Mouse (Mus musculus) neural tube, embryonic 12.5 days (tissue): Measurements from ENCODE around the gene Gm45623. TPM values are rescaled to one million over a fixed set of nuclear protein-coding genes. Genes with fewer than 3 reads are reported as not detected.

Source experiments
- ATAC-seq: fragments of 200-750 bp; cut with Nextera tagmentation; 2 replicates; pipeline ENCODE4 v1.8.0; 2017; ENCODE audit warnings: low read depth, mild to moderate bottlenecking, moderate TSS enrichment, moderate library complexity; ENCODE audit not compliant: low FRiP score
- H3K27ac ChIP-seq: fragments of 300-500 bp; sonication (generic); 2 replicates; pipeline ENCODE4 v1.5.1; 2016
- H3K27me3 ChIP-seq: fragments of 300-500 bp; sonication (generic); replicated peaks from 2 replicates; pipeline ENCODE4 v1.6.1; 2016; ENCODE audit warnings: mild to moderate bottlenecking
- H3K36me3 ChIP-seq: fragments of 300-500 bp; sonication (generic); 2 replicates; pipeline ENCODE4 v1.6.1; 2016; ENCODE audit warnings: mild to moderate bottlenecking
- H3K4me1 ChIP-seq: fragments of 300-500 bp; sonication (generic); 2 replicates; pipeline ENCODE4 v1.6.1; 2016
- H3K4me2 ChIP-seq: fragments of 300-500 bp; sonication (generic); replicated peaks from 2 replicates; pipeline ENCODE4 v1.6.1; 2016; ENCODE audit warnings: mild to moderate bottlenecking
- H3K4me3 ChIP-seq: fragments of 300-500 bp; sonication (generic); 2 replicates; pipeline ENCODE4 v1.5.1; 2016
- H3K9ac ChIP-seq: fragments of 300-500 bp; sonication (generic); 2 replicates; pipeline ENCODE4 v1.6.1; 2016; ENCODE audit warnings: mild to moderate bottlenecking
- H3K9me3 ChIP-seq: fragments of 300-500 bp; sonication (generic); 2 replicates; pipeline ENCODE4 v1.6.1; 2016; ENCODE audit warnings: mild to moderate bottlenecking
- WGBS: fragments of 180-500 bp; shearing (Covaris S2); methylation state at CpG from one replicate; pipeline ENCODE4 v1.1.7; 2016; 5-methylcytosine and 5-hydroxymethylcytosine counted together
- polyA plus RNA-seq: library from polyadenylated mRNA; unstranded; fragments of >200 nt; fragmentation: Nextera tagmentation; extraction: Ambion mirVana; gene quantifications from 2 replicates; pipeline ENCODE4 v1.2.1, GENCODE M21; 2016

Gene Gm45623
- polyA plus RNA-seq = 0.13 and 0.14 TPM in 2 replicates

DNA sequence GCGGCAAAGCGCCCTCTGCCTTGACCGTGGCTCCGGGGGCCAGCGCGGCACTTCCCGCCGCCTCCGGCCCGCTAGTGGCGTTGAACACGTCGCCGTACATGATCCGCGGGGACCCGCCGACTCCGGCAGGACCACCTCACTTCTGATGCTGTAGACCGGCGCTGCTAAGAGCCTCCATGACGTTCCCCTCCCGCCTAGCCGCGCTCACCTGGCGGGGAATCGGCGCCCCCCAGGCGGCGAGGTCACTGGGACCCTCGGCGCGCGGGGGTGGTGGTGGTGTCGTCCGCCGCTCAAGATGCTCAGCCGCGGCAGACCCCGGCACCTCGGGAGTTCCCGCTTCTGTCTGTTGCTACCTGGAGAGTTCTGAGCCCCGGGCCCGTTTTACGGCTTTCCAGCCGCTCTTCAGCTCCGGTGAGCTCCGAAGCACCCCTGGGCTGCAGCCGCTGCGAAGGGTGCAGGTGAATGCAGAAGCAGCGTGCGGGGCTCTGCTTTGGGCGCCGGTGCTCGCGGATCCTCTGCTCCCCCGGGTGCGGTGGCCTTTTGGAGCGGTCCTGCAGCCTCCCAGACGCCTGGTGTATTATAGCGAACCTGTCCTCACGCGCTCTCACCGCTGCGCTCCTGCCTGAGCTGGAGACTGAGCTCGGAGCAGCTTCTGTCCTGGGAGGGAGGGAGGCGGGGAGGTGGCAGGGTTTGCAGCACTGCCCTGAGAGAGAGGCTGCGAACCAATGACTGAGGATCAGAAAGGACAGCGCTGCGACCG is at the start of gene Gm45623:
Gm45623 (minus strand) TSS at position 636 of the 760 bp plus-strand sequence.
- H3K9me3 ChIP-seq = no peaks in the 10 kb centered on the region
- ATAC-seq = 0 out of 2 replicates have a peak, but pooled peaks have one; percentile 21
- peaks cover 64% of the 10 kb centered on the region for H3K27me3 ChIP-seq
- peak within 1 kb of the TSS; percentile 40 for H3K4me3 ChIP-seq
- H3K4me2 ChIP-seq = peak within 1 kb of the TSS; percentile 86
- peak within 1 kb of the TSS; percentile 52 for H3K9ac ChIP-seq
- H3K36me3 ChIP-seq = no peaks in the 10 kb centered on the region
- no peak within 1 kb of the TSS for H3K27ac ChIP-seq
- WGBS = under 1% methylated on average over 71 of the region's 71 CpGs
- peaks cover 20% of the 10 kb centered on the region for H3K4me1 ChIP-seq

DNA sequence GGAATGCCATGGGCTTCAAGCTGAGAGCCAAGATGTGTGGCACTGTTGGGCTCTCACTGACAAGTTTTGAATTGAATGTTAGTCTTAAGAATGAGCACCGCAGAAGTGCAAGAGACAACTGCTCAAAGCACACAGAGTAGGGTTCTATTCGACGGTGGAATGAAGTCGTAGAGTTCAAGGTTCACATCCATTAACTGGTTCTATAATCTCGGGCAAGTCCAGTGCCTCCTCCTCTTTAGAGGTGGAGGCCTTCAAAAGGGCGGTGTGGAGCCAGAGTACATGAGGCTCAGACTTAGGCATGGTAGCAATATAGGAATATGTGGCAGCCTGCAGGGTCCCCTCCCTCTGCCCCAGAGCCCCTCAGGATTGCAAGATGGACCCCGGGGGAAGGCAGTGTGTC is 43.8 kb upstream of the Gm45623 start:
- Histone ChIP-seq H3K4me1 (no peaks in the 10 kb centered on the region), H3K27me3 (no peaks in the 10 kb centered on the region), H3K36me3 (no peaks in the 10 kb centered on the region), H3K9ac (no peak overlapping the region), H3K4me2 (no peak overlapping the region), H3K27ac (no peak overlapping the region), H3K4me3 (no peak overlapping the region), H3K9me3 (no peaks in the 10 kb centered on the region)
- WGBS = 85% methylated on average over 7 of the region's 7 CpGs
- no peak for ATAC-seq

- Histone ChIP-seq H3K4me2 (no peak overlapping the region), H3K4me3 (no peak overlapping the region)
- no peak for ATAC-seq
These were observed 41.9 kb upstream of the Gm45623 start for GRCm38 (mm10) chr13:56795501-56795900.

GRCm38 (mm10) chr13:56794441-56794840 is 40.8 kb upstream of the Gm45623 start:
- no peak overlapping the region for H3K27ac ChIP-seq
- no peak overlapping the region for H3K4me3 ChIP-seq
- H3K36me3 ChIP-seq = no peaks in the 10 kb centered on the region
- H3K4me1 ChIP-seq = no peaks in the 10 kb centered on the region
- no peaks in the 10 kb centered on the region for H3K9me3 ChIP-seq
- WGBS = 52% methylated on average over 7 of the region's 7 CpGs
- H3K27me3 ChIP-seq = no peaks in the 10 kb centered on the region
- H3K9ac ChIP-seq = no peak overlapping the region
- no peak overlapping the region for H3K4me2 ChIP-seq
- no peak for ATAC-seq

More at GRCm38 (mm10) chr13:56795501-56795900, 41.9 kb upstream of the Gm45623 start:
- 67% methylated on average over 7 of the region's 7 CpGs for WGBS
- H3K9ac ChIP-seq = no peak overlapping the region
- H3K4me1 ChIP-seq = no peaks in the 10 kb centered on the region
- H3K36me3 ChIP-seq = no peaks in the 10 kb centered on the region
- H3K27ac ChIP-seq = no peak overlapping the region
- no peaks in the 10 kb centered on the region for H3K9me3 ChIP-seq
- no peaks in the 10 kb centered on the region for H3K27me3 ChIP-seq

DNA sequence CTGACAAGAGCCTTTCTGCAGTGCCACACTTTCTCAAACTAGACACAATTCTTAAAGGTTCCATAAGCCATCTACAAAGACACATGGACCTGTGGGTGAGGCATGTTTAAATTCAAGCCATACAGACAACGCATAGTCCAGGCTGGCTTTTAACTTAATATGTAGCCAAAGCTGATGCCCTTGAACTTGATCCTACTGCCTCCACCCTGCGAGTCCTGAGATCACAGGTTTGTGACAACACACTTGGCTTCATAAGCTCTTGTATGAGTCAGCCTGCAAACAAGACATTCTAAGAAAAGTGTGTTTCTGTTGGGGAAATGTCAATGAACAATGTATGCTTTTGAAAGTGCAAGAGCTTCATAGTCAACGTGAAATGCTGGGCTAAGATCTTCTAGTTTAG is 39.2 kb upstream of the Gm45623 start:
- H3K27me3 ChIP-seq = no peaks in the 10 kb centered on the region
- no peaks in the 10 kb centered on the region for H3K4me1 ChIP-seq
- no peak overlapping the region for H3K27ac ChIP-seq
- no peak overlapping the region for H3K4me2 ChIP-seq
- H3K36me3 ChIP-seq = no peaks in the 10 kb centered on the region
- no peak for ATAC-seq
- no peak overlapping the region for H3K4me3 ChIP-seq
- no peak overlapping the region for H3K9ac ChIP-seq
- WGBS = 89% methylated on average over 3 of the region's 3 CpGs
- H3K9me3 ChIP-seq = no peaks in the 10 kb centered on the region

- H3K4me3 ChIP-seq = no peak overlapping the region
- no peak for ATAC-seq
- no peak overlapping the region for H3K9ac ChIP-seq
- H3K4me2 ChIP-seq = no peak overlapping the region
- no peaks in the 10 kb centered on the region for H3K9me3 ChIP-seq
- H3K27me3 ChIP-seq = no peaks in the 10 kb centered on the region
- WGBS = 94% methylated on average over 3 of the region's 3 CpGs
- no peaks in the 10 kb centered on the region for H3K36me3 ChIP-seq
- no peaks in the 10 kb centered on the region for H3K4me1 ChIP-seq
- H3K27ac ChIP-seq = no peak overlapping the region
These were observed 37.1 kb upstream of the Gm45623 start for GRCm38 (mm10) chr13:56790683-56791082.

DNA sequence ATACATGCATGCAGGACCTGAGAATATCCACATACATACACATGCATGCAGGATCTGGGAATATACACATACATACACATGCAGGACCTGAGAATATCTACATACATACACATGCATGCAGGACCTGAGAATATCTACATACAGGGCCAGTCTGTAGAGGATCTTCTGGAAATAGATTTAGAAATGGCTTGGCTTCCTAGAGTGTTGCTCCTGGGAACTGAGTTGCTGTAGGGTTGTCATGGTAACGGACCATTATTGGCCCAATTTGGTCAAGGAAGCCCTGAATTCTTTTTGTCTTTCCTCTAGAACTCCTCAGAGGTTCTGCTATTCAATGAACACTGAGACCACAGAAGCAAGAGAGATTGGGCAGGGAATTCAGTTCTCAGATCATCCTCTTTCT is 29.0 kb upstream of the Gm45623 start:
- H3K4me3 ChIP-seq = no peak overlapping the region
- H3K9me3 ChIP-seq = no peaks in the 10 kb centered on the region
- peaks cover 18% of the 10 kb centered on the region for H3K4me1 ChIP-seq
- H3K27ac ChIP-seq = no peak overlapping the region
- 88% methylated on average over 1 of the region's 1 CpGs for WGBS
- no peak overlapping the region for H3K9ac ChIP-seq
- no peaks in the 10 kb centered on the region for H3K27me3 ChIP-seq
- H3K4me2 ChIP-seq = no peak overlapping the region
- H3K36me3 ChIP-seq = no peaks in the 10 kb centered on the region
- no peak for ATAC-seq

DNA sequence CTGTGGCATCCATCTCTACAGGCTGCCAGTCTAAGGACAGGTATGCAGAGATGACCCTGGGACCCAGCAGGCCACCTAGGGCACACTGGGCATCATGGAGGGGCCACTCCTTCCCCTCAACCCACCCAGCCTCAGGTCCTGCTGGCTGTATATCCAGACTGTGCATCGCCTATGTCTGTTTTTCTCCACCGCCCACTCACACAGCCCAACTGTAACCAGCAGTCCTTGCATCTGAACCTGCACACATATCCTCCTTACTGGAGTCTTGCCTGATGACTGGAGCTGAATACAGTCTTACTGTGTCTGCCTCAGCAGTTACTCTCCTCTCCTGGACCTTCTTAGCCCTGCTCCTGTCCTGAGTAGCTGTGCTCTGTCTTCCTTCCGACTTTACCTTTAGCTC is 28.1 kb upstream of the Gm45623 start:
- peaks cover 18% of the 10 kb centered on the region for H3K4me1 ChIP-seq

DNA sequence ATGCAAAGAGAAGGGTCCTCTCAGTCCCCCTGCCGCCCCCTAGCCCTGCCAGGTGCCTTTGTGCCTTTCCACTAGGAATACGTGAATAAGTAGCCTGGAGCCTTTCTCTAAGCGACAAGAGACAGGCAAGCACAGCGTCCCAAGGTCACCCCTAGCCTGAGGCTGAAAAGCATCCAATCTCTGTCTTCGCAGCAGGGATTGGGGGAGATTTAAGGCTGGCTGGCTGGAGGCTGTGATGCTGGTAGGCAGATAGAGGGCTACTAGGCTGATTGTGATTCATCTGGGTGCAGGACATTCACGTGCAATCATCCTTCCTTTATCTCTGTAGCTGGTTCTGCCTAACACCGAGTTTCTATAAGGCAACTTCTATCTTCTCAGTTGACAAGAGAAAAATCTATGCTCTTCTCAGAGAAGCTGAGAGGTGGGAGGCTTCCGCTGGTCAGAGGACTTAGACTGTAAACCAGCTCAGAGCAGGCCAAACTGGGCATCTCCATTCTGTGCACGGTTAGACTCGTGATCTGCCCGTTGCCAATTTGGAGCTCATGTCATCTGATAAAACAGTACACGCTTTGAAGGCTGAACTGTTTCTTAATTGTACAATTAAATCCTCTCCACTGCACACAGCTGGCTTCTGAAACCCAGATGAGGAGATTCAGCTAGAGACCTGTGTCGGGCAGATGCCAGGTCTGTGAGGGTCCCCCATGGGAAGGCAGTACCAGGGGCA is 27.3 kb upstream of the Gm45623 start:
- H3K27ac ChIP-seq = no peak overlapping the region
- H3K4me3 ChIP-seq = no peak overlapping the region
- 60% methylated on average over 13 of the region's 13 CpGs for whole genome bisulfite sequencing
- H3K9ac ChIP-seq = no peak overlapping the region
- peaks cover 18% of the 10 kb centered on the region for H3K4me1 ChIP-seq
- 0 out of 2 replicates have a peak, but pooled peaks have one; percentile 13 for ATAC-seq
- no peaks in the 10 kb centered on the region for H3K27me3 ChIP-seq
- H3K36me3 ChIP-seq = no peaks in the 10 kb centered on the region
- H3K4me2 ChIP-seq = no peak overlapping the region
- H3K9me3 ChIP-seq = no peaks in the 10 kb centered on the region

More for the DNA sequence above, 28.1 kb upstream of the Gm45623 start:
- Histone ChIP-seq H3K9ac (no peak overlapping the region), H3K9me3 (no peaks in the 10 kb centered on the region), H3K4me3 (no peak overlapping the region), H3K27me3 (no peaks in the 10 kb centered on the region), H3K36me3 (no peaks in the 10 kb centered on the region), H3K4me2 (no peak overlapping the region), H3K27ac (no peak overlapping the region)
- 86% methylated on average over 3 of the region's 3 CpGs for WGBS
- no peak for ATAC-seq

GRCm38 (mm10) chr13:56774304-56774703 is 20.7 kb upstream of the Gm45623 start:
- peaks cover 21% of the 10 kb centered on the region for H3K4me1 ChIP-seq
- no peak overlapping the region for H3K9ac ChIP-seq
- peak overlapping the region; percentile 34; the same call in 1 of the 2 replicates for H3K4me2 ChIP-seq
- ATAC-seq = peak; percentile 74
- H3K27ac ChIP-seq = no peak overlapping the region
- H3K27me3 ChIP-seq = no peaks in the 10 kb centered on the region
- WGBS = 19% methylated on average over 5 of the region's 5 CpGs
- no peak overlapping the region for H3K4me3 ChIP-seq
- no peaks in the 10 kb centered on the region for H3K36me3 ChIP-seq
- no peaks in the 10 kb centered on the region for H3K9me3 ChIP-seq

- H3K36me3 ChIP-seq = no peaks in the 10 kb centered on the region
- WGBS = 65% methylated on average over 14 of the region's 14 CpGs
- no peak for ATAC-seq
- H3K4me1 ChIP-seq = peaks cover 29% of the 10 kb centered on the region
- H3K4me3 ChIP-seq = no peak overlapping the region
- H3K27me3 ChIP-seq = no peaks in the 10 kb centered on the region
- H3K9me3 ChIP-seq = no peaks in the 10 kb centered on the region
- H3K27ac ChIP-seq = no peak overlapping the region
- H3K4me2 ChIP-seq = no peak overlapping the region
- H3K9ac ChIP-seq = no peak overlapping the region
These were observed 19.7 kb upstream of the Gm45623 start for GRCm38 (mm10) chr13:56773262-56773870.

GRCm38 (mm10) chr13:56772592-56772991 is 19.0 kb upstream of the Gm45623 start:
- no peaks in the 10 kb centered on the region for H3K9me3 ChIP-seq
- H3K36me3 ChIP-seq = no peaks in the 10 kb centered on the region
- WGBS = 50% methylated on average over 3 of the region's 3 CpGs
- H3K4me3 ChIP-seq = no peak overlapping the region
- no peak overlapping the region for H3K4me2 ChIP-seq
- no peak overlapping the region for H3K9ac ChIP-seq
- no peak overlapping the region for H3K27ac ChIP-seq
- no peak for ATAC-seq
- H3K27me3 ChIP-seq = no peaks in the 10 kb centered on the region
- peaks cover 29% of the 10 kb centered on the region for H3K4me1 ChIP-seq
